Mouse (Mus musculus) gastrocnemius, adult 2 months (tissue): ENCODE data around the gene Iqcd. TPM values are rescaled to one million over a fixed set of nuclear protein-coding genes. Genes with fewer than 3 reads are reported as not detected.

Experiments
- DNase-seq: peaks from one replicate; pipeline ENCODE4 v3.0.0; 2022
- H3K27ac ChIP-seq: fragments of 200-600 bp; 2 replicates; pipeline ENCODE4 v1.8.1; 2022; ENCODE audit warnings: mild to moderate bottlenecking
- H3K4me3 ChIP-seq: fragments of 200-600 bp; 2 replicates; pipeline ENCODE4 v1.8.1; 2022; ENCODE audit warnings: mild to moderate bottlenecking, moderate library complexity
- CTCF ChIP-seq: fragments of 200-600 bp; IDR thresholded peaks from 2 replicates; pipeline ENCODE4 v1.8.1; 2022; ENCODE audit warnings: antibody characterized with exemption, mild to moderate bottlenecking, moderate library complexity
- intact Hi-C: fragments of 180-260 bp; cut with DNase I; formaldehyde crosslinking; loops from one replicate; pipeline ENCODE4 v1.15.1; 2025
- total RNA-seq, 2 experiments: library from RNA; stranded (reverse); gene quantifications; 2 replicates each; pipeline ENCODE4 v1.2.3; 2021

The Iqcd gene
- total RNA-seq, 2 experiments from 2014 or later, result not detected

DNA sequence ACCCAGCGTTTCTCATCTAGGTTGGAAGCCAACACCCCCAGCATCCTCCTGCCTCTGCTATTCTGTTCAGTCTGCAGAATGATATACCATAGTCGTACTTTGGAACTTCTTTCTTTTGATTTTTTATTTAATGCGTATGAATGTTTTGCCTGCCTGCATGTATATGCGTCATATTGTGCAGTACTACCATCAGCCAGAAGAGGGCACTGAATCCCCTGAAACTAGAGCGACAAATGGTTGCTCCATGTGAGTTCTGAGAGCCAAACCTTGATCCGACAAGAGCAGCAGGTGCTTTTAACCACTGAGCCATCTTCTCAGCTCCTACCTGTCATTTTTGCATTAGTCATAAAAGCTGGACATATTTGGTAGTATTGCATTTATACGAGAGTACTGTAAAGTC is 3.3 kb downstream of the Iqcd start:
- peak; percentile 40; the same call in 1 of the 2 replicates for TF ChIP-seq CTCF
- intact Hi-C loops, result no loop called here
- Histone ChIP-seq H3K4me3 (no peak overlapping the region), H3K27ac (no peak overlapping the region)
- DNase-seq, result no peak

DNA sequence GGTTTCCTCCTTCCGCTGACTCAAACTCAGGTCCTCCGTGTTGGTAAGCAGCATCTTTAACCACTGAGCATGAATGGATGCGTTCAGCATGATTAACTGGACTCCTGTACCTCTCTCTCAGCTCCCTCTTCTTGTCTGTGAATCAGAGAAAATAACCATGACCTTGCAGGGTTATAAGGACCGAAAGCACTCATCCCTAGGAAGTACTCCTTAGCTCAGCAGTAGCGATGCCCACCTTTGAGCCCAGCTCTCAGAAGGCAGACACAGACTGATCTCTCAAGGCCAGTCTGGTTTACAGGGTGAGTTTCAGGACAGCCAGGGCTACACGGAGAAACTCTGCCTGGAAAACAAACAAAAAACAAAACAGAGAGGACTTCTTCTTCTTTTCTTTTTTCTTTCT is 5.7 kb downstream of the Iqcd start:
- TF ChIP-seq CTCF, result no peak
- DNase-seq, result no peak
- Histone ChIP-seq H3K4me3 (no peak overlapping the region), H3K27ac (no peak overlapping the region)
- intact Hi-C loops, result no loop called here

DNA sequence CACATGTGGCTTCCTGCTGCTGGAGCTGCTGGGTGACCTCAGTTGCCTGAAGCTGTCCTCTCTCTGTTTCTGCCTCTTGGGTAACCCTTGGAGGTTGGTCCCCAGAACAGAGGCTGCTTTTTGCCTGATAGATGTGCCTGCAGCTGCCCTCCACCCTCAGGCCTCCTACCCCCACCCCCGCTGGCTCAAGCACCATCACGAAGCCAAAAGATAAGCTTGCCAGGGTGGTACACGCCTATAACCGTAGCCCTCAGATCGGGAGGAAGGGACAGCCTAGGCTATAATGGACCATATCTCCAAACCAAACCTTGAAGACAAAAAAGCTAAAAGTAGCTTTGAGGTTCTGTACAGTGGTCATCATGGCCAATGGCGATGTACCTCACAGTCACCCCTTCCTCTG is 10.8 kb downstream of the Iqcd start:
- Histone ChIP-seq H3K4me3 (no peak overlapping the region), H3K27ac (no peak overlapping the region)
- intact Hi-C loops, result no loop called here
- no peak for DNase-seq
- no peak for TF ChIP-seq CTCF

DNA sequence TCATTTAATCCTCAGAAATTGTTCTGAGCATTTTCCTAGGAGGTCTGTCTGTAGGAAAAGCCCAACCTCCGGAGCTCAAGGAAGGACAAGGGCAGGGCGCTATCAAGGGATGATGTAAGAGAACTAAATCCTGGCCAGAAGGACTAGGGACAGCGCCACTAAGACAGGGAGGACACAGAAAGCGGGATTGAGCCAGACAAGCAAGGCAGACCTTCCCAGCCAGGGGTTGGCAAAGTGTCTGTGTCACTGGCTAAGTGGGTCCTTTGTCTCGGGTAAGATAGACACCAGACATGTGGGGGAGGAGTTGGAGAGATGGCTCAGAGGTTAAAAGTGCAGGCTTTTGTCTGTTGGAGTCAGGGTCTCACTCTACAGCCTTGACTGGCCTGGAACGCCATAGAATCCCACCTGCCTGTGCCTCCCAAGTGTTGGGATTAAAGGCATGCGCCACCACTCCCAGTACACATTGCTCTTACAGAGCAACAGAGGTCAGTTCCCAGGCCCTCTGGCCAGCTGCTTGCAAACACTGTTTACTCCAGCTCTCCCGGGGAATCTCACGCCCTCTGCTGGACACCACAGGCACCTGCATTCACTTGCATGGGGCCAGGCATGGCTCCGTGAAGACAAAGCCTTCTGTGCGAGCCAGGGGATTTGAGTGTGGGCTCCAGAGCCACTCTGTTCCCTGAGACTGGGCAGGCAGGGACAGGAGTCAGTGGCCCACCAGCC is 12.3 kb downstream of the Iqcd start:
- no peak overlapping the region for H3K27ac ChIP-seq
- peak; percentile 58 for TF ChIP-seq CTCF
- DNase-seq, result no peak
- intact Hi-C loops, result no loop called here
- no peak overlapping the region for H3K4me3 ChIP-seq

DNA sequence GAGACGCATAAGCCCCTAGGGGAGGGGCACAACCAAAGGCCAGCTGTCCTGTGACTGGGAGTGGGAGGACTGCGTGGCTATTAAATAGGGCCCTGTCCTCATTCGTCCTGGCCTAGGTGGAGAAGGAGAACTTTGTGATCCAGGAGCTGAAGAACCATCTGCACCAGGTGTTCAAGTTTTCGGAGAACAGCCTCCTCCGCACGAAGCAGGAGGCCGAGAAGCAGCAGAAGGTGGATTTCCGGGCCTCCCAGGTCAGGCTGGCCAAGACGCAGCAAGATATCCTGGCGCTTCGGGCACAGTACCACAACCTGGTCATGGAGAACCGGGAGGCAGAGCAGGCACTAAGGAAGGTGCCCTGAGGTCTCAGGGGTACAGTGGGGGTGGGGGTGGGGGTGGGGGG is 13.4 kb downstream of the Iqcd start:
- H3K4me3 ChIP-seq, result no peak overlapping the region
- TF ChIP-seq CTCF, result no peak
- no peak for DNase-seq
- H3K27ac ChIP-seq, result no peak overlapping the region
- intact Hi-C loops, result no loop called here

DNA sequence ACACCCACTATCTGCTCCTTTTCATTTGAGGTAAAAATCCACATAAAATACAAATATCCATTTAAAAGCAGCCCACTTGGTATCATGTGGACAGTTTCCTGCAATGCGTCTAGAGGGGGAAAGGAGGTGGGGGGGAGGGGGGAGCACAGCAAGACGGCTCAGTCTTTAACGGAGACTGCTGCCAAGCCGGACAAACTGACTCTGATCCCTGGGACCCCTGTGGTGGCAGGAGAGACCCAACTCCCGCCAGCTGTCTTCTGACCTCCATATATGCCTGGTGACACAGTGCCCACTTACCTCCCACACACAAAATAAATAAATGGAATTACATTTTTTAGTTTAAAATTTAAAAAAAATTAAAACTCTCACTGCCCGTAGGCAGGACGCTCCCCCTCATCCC is 14.7 kb downstream of the Iqcd start:
- intact Hi-C loops, result no loop called here
- no peak for TF ChIP-seq CTCF

DNA sequence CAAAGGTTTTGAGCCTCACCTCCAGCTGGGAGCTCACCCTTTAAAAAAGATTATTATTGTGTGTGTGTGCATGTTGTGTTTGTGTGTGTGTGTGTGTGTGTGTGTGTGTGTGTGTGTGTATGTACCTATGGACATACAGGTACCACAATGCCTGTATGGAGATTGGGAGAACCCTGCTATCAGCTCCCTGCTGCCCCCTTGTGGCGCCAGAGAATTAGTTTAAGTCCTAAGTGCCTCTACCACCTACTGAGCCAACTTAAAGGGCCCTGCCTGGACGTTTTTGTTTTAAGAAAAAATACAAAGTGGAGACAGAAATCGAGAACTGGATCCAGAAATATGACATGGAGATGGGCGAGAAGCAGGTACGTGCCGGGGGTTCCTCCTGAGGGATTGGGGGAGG is 16.0 kb downstream of the Iqcd start:
- Histone ChIP-seq H3K27ac (0 out of 2 replicates have a peak overlapping the region, but pooled peaks have one; percentile 48), H3K4me3 (peak overlapping the region; percentile 60)
- DNase-seq, result peak; percentile 88
- TF ChIP-seq CTCF, result peak; percentile 73
- intact Hi-C loops, result loop anchor here (1.0 kb wide), 1 partner anchor 100 kb away; no protein-coding TSS in a partner anchor

More for the DNA sequence above, 14.7 kb downstream of the Iqcd start:
- DNase-seq, result no peak
- H3K4me3 ChIP-seq, result no peak overlapping the region
- H3K27ac ChIP-seq, result no peak overlapping the region

DNA sequence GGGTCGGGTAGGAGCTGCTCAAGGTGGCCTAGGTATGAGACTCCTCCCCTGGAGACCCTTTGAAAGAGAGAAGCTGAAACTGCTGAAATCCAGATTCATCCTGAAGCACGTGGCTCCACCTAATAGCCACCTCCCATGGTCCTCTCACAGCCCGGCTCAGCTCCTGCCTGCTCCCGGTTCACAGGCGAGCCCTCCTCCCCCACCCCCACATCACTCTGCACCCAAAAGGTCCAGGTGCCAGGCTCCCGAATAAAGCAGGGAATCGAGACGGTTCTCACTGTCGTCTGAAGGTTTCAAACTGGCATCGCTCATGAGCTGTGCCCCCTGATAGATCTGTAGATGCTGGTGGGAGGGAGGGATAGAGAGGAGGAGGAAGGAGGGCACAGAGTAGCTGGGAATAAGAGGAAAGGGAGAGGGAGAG is 16.4 kb downstream of the Iqcd start:
- no peak for DNase-seq
- Histone ChIP-seq H3K4me3 (peak overlapping the region; percentile 60), H3K27ac (peak overlapping the region; percentile 48; the same call in 1 of the 2 replicates)
- no peak for TF ChIP-seq CTCF
- intact Hi-C loops, result loop anchor here (1.0 kb wide), 1 partner anchor 100 kb away; no protein-coding TSS in a partner anchor

DNA sequence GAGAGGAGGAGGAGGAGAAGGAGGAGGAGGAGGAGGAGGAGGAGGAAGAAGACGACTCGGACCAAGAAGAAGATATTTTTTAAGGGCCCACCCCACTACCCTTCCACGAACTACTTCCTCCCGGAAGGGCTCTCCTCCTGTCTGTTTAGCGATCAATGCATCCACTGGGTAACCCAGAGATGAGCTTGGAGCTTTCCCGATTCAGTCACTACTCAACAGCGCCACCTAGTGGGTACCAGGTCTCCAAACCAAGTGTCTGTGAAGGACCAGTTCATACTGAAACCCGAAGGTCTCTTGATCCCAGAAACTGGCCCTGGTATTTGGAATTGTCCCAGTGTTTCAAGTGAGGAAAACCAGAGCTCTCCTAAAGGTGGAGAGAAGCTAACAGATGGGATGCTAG is 16.9 kb downstream of the Iqcd start:
- Histone ChIP-seq H3K4me3 (peak overlapping the region; percentile 60), H3K27ac (no peak overlapping the region)
- intact Hi-C loops, result loop anchor here (1.0 kb wide), 1 partner anchor 100 kb away; no protein-coding TSS in a partner anchor
- DNase-seq, result peak; percentile 91
- TF ChIP-seq CTCF, result peak; percentile 93

DNA sequence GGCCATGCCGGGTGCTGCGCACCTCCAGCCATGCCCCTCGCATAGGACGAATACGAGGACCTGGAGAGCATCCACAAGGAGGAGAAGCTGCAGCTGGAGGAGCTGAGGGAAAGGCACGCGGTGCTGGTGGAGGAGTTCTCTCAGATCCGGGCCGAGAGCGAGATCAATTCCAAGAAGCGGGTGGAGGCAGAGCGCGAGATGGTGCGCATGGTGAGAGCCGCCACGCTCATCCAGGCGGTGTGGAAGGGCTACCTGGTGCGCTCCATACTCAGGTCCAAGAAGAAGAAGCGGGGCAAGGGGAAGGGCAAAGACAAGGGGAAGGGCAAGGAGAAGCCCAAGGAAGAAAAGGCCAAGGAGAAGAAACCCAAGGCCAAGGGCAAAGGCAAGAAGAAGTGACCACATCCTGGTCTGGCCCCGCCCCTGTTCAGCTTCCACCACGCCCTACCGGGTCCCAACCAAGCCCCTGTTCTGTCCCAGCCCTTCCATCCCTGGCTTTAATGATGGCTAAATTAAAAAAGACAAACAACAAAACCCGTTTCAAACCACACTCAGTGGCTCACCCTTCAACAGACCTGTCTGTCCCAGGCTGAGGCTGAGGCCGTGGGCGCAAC is 17.9 kb downstream of the Iqcd start:
- DNase-seq, result no peak
- H3K27ac ChIP-seq, result no peak overlapping the region
- intact Hi-C loops, result no loop called here
- TF ChIP-seq CTCF, result no peak
- H3K4me3 ChIP-seq, result no peak overlapping the region

DNA sequence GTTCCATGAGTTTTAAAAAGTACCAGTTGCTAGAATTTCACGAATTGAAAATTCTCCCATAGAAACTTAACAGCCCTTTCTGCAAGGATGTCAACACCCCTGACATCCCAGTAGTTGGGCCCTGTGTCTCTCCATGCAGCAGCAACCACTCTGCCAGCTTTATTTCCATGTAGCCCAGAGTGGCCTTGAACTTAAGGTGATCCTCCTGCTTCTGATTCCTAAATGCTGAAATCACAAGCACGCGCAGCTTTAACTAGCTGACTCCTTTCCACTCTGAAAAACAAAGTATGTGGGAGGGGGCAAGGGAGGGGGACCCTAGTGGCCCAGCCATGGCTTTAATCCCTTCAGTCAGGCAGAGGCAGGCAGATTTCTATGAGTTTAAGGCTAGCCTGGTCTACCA is 18.5 kb downstream of the Iqcd start:
- no peak for DNase-seq
- TF ChIP-seq CTCF, result no peak
- H3K4me3 ChIP-seq, result no peak overlapping the region
- no peak overlapping the region for H3K27ac ChIP-seq
- intact Hi-C loops, result no loop called here

DNA sequence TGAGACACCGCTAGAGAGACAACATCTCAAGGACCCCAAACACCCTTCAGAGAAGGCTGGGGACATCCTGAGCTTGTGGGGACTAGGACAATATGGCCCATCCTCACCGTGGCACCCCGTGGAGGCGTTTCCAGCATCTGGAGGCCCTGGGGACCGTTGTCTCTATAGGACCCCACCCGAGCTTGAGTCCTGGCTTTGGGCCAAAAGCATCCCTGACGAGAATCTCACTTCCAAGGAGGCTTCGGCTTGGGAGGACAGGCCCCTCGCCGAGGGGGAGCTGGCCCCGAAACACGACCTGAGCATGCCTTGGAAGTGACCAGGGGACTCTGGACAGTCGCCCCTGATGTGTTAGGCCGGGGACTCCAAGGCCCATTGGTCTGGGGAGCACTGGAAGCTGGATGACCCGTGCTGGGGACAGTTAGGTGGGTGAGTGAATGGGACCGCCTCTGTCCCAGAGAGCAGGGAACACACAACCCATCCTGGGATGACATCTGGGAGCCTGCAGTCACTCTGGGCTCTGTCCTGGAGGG is 20.5 kb downstream of the Iqcd start:
- intact Hi-C loops, result no loop called here
- TF ChIP-seq CTCF, result no peak
- no peak for DNase-seq
- no peak overlapping the region for H3K4me3 ChIP-seq
- H3K27ac ChIP-seq, result no peak overlapping the region

DNA sequence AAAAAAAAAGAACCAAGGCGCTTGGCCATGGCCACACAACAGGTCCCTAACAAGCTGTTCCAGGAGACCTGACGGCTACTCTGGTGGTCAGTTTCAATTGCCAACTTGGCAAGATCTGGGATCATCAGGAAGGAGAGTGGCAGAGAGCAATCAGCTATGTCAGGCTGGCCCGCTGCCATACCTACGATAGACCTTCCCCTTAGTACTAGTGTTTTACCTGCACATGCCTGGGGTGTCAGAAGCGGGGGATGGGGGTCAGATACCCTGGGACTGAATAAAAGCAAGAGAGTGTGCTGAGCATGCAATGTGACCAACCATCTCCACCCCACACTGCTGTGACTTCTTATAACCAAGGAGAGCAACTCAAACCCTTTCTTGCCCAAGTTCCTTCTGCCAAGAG is 22.1 kb downstream of the Iqcd start:
- DNase-seq, result no peak
- intact Hi-C loops, result no loop called here
- H3K27ac ChIP-seq, result no peak overlapping the region
- no peak for TF ChIP-seq CTCF
- no peak overlapping the region for H3K4me3 ChIP-seq
